In genomic region chr17:52559961-52560720, GRCm38 (mm10) we compare ENCODE assay signal across 9 mouse cellular contexts. TPM values are rescaled to one million over a fixed set of nuclear protein-coding genes. Genes with fewer than 3 reads are reported as not detected.
DNase-seq lines count a peak whose midpoint lies in the region; ATAC-seq and TF ChIP-seq lines count a peak whose summit lies in the region.
"Had no signal": no experiment of that assay in that cellular context is flagged by ENCODE, and none has a peak within 500 bp of the region (broad histone marks: within the 10 kb centered on the region; RNA-seq: fewer than 3 reads in every experiment).

No protein-coding gene starts in this region.

- DNase-seq in T-cell, adult 2 months (ENCODE audit: low spot score) = peak; percentile 71
- peak; percentile 41 for DNase-seq in heart, adult 8-10 months (ENCODE audit: low spot score)
- peak; percentile 40 for DNase-seq in liver, adult 2 months (ENCODE audit: extremely low read depth, low read depth, low spot score)
- DNase-seq in neural tube, embryonic 11.5 days (ENCODE audit: low spot score) = peak; percentile 60
- DNase-seq in thymus, adult 2 months = peak; percentile 72

- no peak overlapping the region for H3K9ac ChIP-seq in kidney, embryonic 16.5 days (replicated peaks; ENCODE audit: low read length)
- H3K9ac ChIP-seq in liver, adult 2 months (ENCODE audit: low read depth, low read length) = no peak overlapping the region
- no peak overlapping the region for H3K9ac ChIP-seq in neural tube, embryonic 11.5 days (ENCODE audit: low read length)
- H3K9ac ChIP-seq: liver, embryonic 15.5 days had no signal

- no peak overlapping the region for H3ac ChIP-seq in C2C12 (ENCODE audit: control insufficient read depth, insufficient read length, low read depth)

- 29% methylated on average over 13 of the region's 13 CpGs for WGBS in kidney, embryonic 16.5 days
- WGBS in liver, adult 2 months = 28% methylated on average over 13 of the region's 13 CpGs
- 40% methylated on average over 13 of the region's 13 CpGs for WGBS in neural tube, embryonic 11.5 days
- 30% methylated on average over 13 of the region's 13 CpGs for WGBS in thymus, adult 2 months

- no peak overlapping the region for H3K27ac ChIP-seq in kidney, embryonic 16.5 days (ENCODE audit: low read length)
- no peak overlapping the region for H3K27ac ChIP-seq in liver, adult 2 months (replicated peaks; ENCODE audit: insufficient read depth, low read depth, low read length)
- no peak overlapping the region for H3K27ac ChIP-seq in neural tube, embryonic 11.5 days (ENCODE audit: low read depth, low read length)
- H3K27ac ChIP-seq in thymus, adult 2 months (ENCODE audit: control insufficient read depth, insufficient read depth, low read length) = no peak overlapping the region
- H3K27ac ChIP-seq: liver, embryonic 15.5 days had no signal

- no peaks in the 10 kb centered on the region for H3K79me2 ChIP-seq in C2C12 (ENCODE audit: control insufficient read depth, insufficient read depth)
- no peaks in the 10 kb centered on the region for H3K79me2 ChIP-seq in liver, adult 2 months (ENCODE audit: control insufficient read depth, insufficient read depth, low read length)

- no peaks in the 10 kb centered on the region for H3K27me3 ChIP-seq in C2C12 (ENCODE audit: control insufficient read depth, insufficient read depth, insufficient read length)
- no peaks in the 10 kb centered on the region for H3K27me3 ChIP-seq in kidney, embryonic 16.5 days (ENCODE audit: insufficient read depth, low read length)
- no peaks in the 10 kb centered on the region for H3K27me3 ChIP-seq in liver, adult 2 months (ENCODE audit: control insufficient read depth, insufficient read depth, low read length)
- no peaks in the 10 kb centered on the region for H3K27me3 ChIP-seq in neural tube, embryonic 11.5 days (ENCODE audit: control insufficient read depth, insufficient read depth, low read length)
- no peaks in the 10 kb centered on the region for H3K27me3 ChIP-seq in thymus, adult 2 months (ENCODE audit: control insufficient read depth, insufficient read depth, low read length)
- H3K27me3 ChIP-seq: liver, embryonic 15.5 days had no signal

- no peak for TF ChIP-seq POLR2A in liver, adult 2 months (IDR thresholded peaks at IDR 0.05; ENCODE audit: extremely low read depth, insufficient read depth, low read length)
- no peak for TF ChIP-seq POLR2A in thymus, adult 2 months (IDR thresholded peaks at IDR 0.05; ENCODE audit: control insufficient read depth, extremely low read depth, insufficient read depth, low read length, poor library complexity)

- TF ChIP-seq CTCF in C2C12 (IDR thresholded peaks at IDR 0.05; ENCODE audit: control insufficient read depth, insufficient read depth, insufficient read length) = peak; percentile 19
- peak; percentile 73 for TF ChIP-seq CTCF in liver, adult 2 months (IDR thresholded peaks at IDR 0.05; ENCODE audit: low read depth, low read length)
- TF ChIP-seq CTCF in thymus, adult 2 months (IDR thresholded peaks at IDR 0.05; ENCODE audit: borderline replicate concordance, control insufficient read depth, extremely low read depth, insufficient read depth, low read length, poor library complexity) = no peak

- H3K79me3 ChIP-seq in C2C12 (ENCODE audit: low read depth) = no peaks in the 10 kb centered on the region

- H3K4me2 ChIP-seq in kidney, embryonic 16.5 days (replicated peaks; ENCODE audit: low read depth, low read length) = peak overlapping the region; percentile 35; the same call in 1 of the 2 replicates
- H3K4me2 ChIP-seq in neural tube, embryonic 11.5 days (ENCODE audit: low read depth) = no peak overlapping the region
- H3K4me2 ChIP-seq: liver, embryonic 15.5 days had no signal

- ATAC-seq in common myeloid progenitor, adult 5-6 weeks (replicated peaks; ENCODE audit: low read depth, poor library complexity, severe bottlenecking) = peak; percentile 99
- peak; percentile 76; the same call in 1 of the 2 replicates for ATAC-seq in kidney, embryonic 16.5 days (ENCODE audit: low FRiP score, low TSS enrichment)
- ATAC-seq in neural tube, embryonic 11.5 days (ENCODE audit: insufficient read depth, low FRiP score, low TSS enrichment) = peak; percentile 76

- H3K9me3 ChIP-seq in kidney, embryonic 16.5 days (ENCODE audit: low read length) = no peaks in the 10 kb centered on the region
- H3K9me3 ChIP-seq in neural tube, embryonic 11.5 days (ENCODE audit: control insufficient read depth, low read length) = no peaks in the 10 kb centered on the region
- H3K9me3 ChIP-seq: liver, embryonic 15.5 days had no signal

- no peak overlapping the region for H3K4me3 ChIP-seq in C2C12 (ENCODE audit: insufficient read depth, poor library complexity, severe bottlenecking)
- H3K4me3 ChIP-seq in kidney, embryonic 16.5 days (ENCODE audit: low read length) = no peak overlapping the region
- H3K4me3 ChIP-seq in liver, adult 2 months (ENCODE audit: insufficient read depth, low read depth, low read length) = no peak overlapping the region
- no peak overlapping the region for H3K4me3 ChIP-seq in neural tube, embryonic 11.5 days (ENCODE audit: low read depth, low read length)
- no peak overlapping the region for H3K4me3 ChIP-seq in thymus, adult 2 months (ENCODE audit: control insufficient read depth, insufficient read depth, low read length)
- H3K4me3 ChIP-seq: liver, embryonic 15.5 days had no signal

- H3K4me1 ChIP-seq in kidney, embryonic 16.5 days (ENCODE audit: insufficient read depth, low read length) = no peaks in the 10 kb centered on the region
- no peaks in the 10 kb centered on the region for H3K4me1 ChIP-seq in liver, adult 2 months (ENCODE audit: control insufficient read depth, insufficient read depth, low read length)
- H3K4me1 ChIP-seq in neural tube, embryonic 11.5 days (ENCODE audit: control insufficient read depth, insufficient read depth, low read length) = no peaks in the 10 kb centered on the region
- H3K4me1 ChIP-seq in thymus, adult 2 months (replicated peaks; ENCODE audit: control insufficient read depth, insufficient read depth, low read length) = peaks cover 4% of the 10 kb centered on the region
- H3K4me1 ChIP-seq: liver, embryonic 15.5 days had no signal

- H3K36me3 ChIP-seq in C2C12 (ENCODE audit: control insufficient read depth, insufficient read depth) = no peaks in the 10 kb centered on the region
- H3K36me3 ChIP-seq in kidney, embryonic 16.5 days (ENCODE audit: insufficient read depth, low read length) = no peaks in the 10 kb centered on the region
- H3K36me3 ChIP-seq in liver, adult 2 months (ENCODE audit: control insufficient read depth, insufficient read depth, low read length) = no peaks in the 10 kb centered on the region
- no peaks in the 10 kb centered on the region for H3K36me3 ChIP-seq in neural tube, embryonic 11.5 days (ENCODE audit: control insufficient read depth, insufficient read depth, low read length)
- no peaks in the 10 kb centered on the region for H3K36me3 ChIP-seq in thymus, adult 2 months (ENCODE audit: control insufficient read depth, insufficient read depth, low read length)
- H3K36me3 ChIP-seq: liver, embryonic 15.5 days had no signal

TF ChIP-seq in C2C12, 6 proteins besides CTCF, POLR2A, EP300 and RAD21:
- no peak for TF ChIP-seq MAX (IDR thresholded peaks at IDR 0.05)
- no peak for TF ChIP-seq MYOD1 (IDR thresholded peaks at IDR 0.05; ENCODE audit: control insufficient read depth, insufficient read length, low read depth)
- no peak for TF ChIP-seq FOSL1 (IDR thresholded peaks at IDR 0.05; ENCODE audit: insufficient read depth, low read length, poor library complexity, severe bottlenecking)
- TF ChIP-seq MYOG (IDR thresholded peaks at IDR 0.05; ENCODE audit: control insufficient read depth, extremely low read depth, insufficient read length) = no peak
- TF ChIP-seq USF1 (IDR thresholded peaks at IDR 0.05; ENCODE audit: low read depth) = no peak
- TF ChIP-seq CEBPB (IDR thresholded peaks at IDR 0.05; ENCODE audit: low read depth) = no peak

RNA-seq across cellular contexts. Expression of gene Kcnh8, which starts 42.4 kb away (rescaled TPM):
- not detected for polyA plus RNA-seq in C2C12 (2012; fragmentation: generic; extraction: Trizol)
- total RNA-seq in common myeloid progenitor, adult 5-6 weeks (2017) = not detected in 2 replicates
- total RNA-seq in heart, adult 8-10 months (2022) = not detected
- 0.57 and 0.59 TPM in 2 replicates for polyA plus RNA-seq in kidney, embryonic 16.5 days (2015; fragmentation: Nextera tagmentation; extraction: Ambion mirVana)
- total RNA-seq in liver, adult 2 months (2014; rRNA removed) = not detected in 2 replicates
- polyA plus RNA-seq in liver, adult 2 months (2012; rRNA removed) = not detected in 2 replicates
- 1.9 and 3.2 TPM in 2 replicates for polyA plus RNA-seq in neural tube, embryonic 11.5 days (2014; fragmentation: Nextera tagmentation; extraction: Ambion mirVana)
- 0.28 and 0.56 TPM in 2 replicates for polyA plus RNA-seq in thymus, adult 2 months (2012; rRNA removed)
- polyA plus RNA-seq: liver, embryonic 15.5 days had no signal
